Mouse (Mus musculus) liver, embryonic 13.5 days (tissue): ENCODE measurements around the gene 1110032A03Rik. TPM values are rescaled to one million over a fixed set of nuclear protein-coding genes. Genes with fewer than 3 reads are reported as not detected.

Experiments used
- ATAC-seq: fragments of 200-750 bp; cut with Nextera tagmentation; 2 replicates; pipeline ENCODE4 v1.8.0; 2017; ENCODE audit warnings: low read depth, mild to moderate bottlenecking, moderate number of reproducible peaks, moderate library complexity
- DNase-seq: peaks from one replicate; pipeline ENCODE4 v3.0.0; 2022
- H3K27ac ChIP-seq: fragments of 300-500 bp; sonication (generic); 2 replicates; pipeline ENCODE4 v1.5.1; 2015; ENCODE audit warnings: moderate library complexity, mild to moderate bottlenecking, inconsistent platforms
- H3K27me3 ChIP-seq: fragments of 300-500 bp; sonication (generic); 2 replicates; pipeline ENCODE4 v1.6.1; 2015; ENCODE audit warnings: mild to moderate bottlenecking, inconsistent platforms
- H3K36me3 ChIP-seq: fragments of 300-500 bp; sonication (generic); 2 replicates; pipeline ENCODE4 v1.6.1; 2015; ENCODE audit warnings: mild to moderate bottlenecking, inconsistent platforms
- H3K4me1 ChIP-seq: fragments of 300-500 bp; sonication (generic); replicated peaks from 2 replicates; pipeline ENCODE4 v1.6.1; 2015; ENCODE audit warnings: inconsistent platforms
- H3K4me2 ChIP-seq: fragments of 300-500 bp; sonication (generic); 2 replicates; pipeline ENCODE4 v1.6.1; 2015; ENCODE audit warnings: inconsistent platforms, mild to moderate bottlenecking, moderate library complexity
- H3K4me3 ChIP-seq: fragments of 300-500 bp; sonication (generic); replicated peaks from 2 replicates; pipeline ENCODE4 v1.5.1; 2015; ENCODE audit warnings: mild to moderate bottlenecking, inconsistent platforms
- H3K9ac ChIP-seq: fragments of 300-500 bp; sonication (generic); 2 replicates; pipeline ENCODE4 v1.6.1; 2015; ENCODE audit warnings: mild to moderate bottlenecking, inconsistent platforms
- H3K9me3 ChIP-seq: fragments of 300-500 bp; sonication (generic); replicated peaks from 2 replicates; pipeline ENCODE4 v1.6.1; 2016; ENCODE audit warnings: inconsistent platforms
- WGBS: fragments of 180-500 bp; shearing (Covaris S2); methylation state at CpG from one replicate; pipeline ENCODE4 v1.1.7; 2015; ENCODE audit not compliant: insufficient replicate concordance; 5-methylcytosine and 5-hydroxymethylcytosine counted together
- polyA plus RNA-seq: library from polyadenylated mRNA; unstranded; fragments of >200 nt; fragmentation: Nextera tagmentation; extraction: Ambion mirVana; gene quantifications from 2 replicates; pipeline ENCODE4 v1.2.1, GENCODE M21; 2015

1110032A03Rik gene
- polyA plus RNA-seq, 1 experiment from 2014 or later = 14.6 TPM

DNA sequence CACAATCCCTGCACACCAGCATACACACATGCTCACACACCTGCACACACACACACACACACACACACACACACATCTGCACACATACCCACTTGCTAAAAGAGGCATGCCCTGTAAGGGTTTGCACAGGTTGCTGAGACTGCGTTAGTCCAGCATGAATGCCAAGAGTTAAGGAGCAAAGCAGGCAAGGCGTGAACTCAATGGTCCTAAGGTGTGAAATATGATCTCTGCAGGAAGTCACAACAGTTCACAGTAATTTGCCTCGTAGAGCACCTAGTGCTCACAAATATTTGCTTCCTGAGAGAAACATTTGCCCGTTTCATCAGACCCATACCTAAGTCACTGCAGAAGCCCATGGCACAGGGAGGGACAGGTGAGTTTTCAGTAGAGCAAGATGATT lies 61.1 kb downstream of the 1110032A03Rik start:
- H3K36me3 ChIP-seq = no peaks in the 10 kb centered on the region
- no peak overlapping the region for H3K9ac ChIP-seq
- H3K4me1 ChIP-seq = no peaks in the 10 kb centered on the region
- H3K4me3 ChIP-seq = no peak overlapping the region
- no peak overlapping the region for H3K27ac ChIP-seq
- H3K4me2 ChIP-seq = no peak overlapping the region
- no peak for DNase-seq
- no peaks in the 10 kb centered on the region for H3K9me3 ChIP-seq
- H3K27me3 ChIP-seq = peaks cover 3% of the 10 kb centered on the region; the same call in 1 of the 2 replicates
- no peak for ATAC-seq
- 50% methylated on average over 4 of the region's 4 CpGs for WGBS

Other genes starting within 250 kb of the 1110032A03Rik start
- 41.6 and 43.4 TPM in 2 replicates for gene Pts, start 246.8 kb downstream of the 1110032A03Rik start, polyA plus RNA-seq
- gene Il18, start 220.7 kb downstream of the 1110032A03Rik start, polyA plus RNA-seq = 5.7 and 5.9 TPM in 2 replicates
- gene Bco2, start 220.3 kb downstream of the 1110032A03Rik start, polyA plus RNA-seq = 0.24 and 0.37 TPM in 2 replicates
- not detected in 2 replicates for gene Tex12, start 214.2 kb downstream of the 1110032A03Rik start, polyA plus RNA-seq
- gene Sdhd, start 171.7 kb downstream of the 1110032A03Rik start, polyA plus RNA-seq = 350 and 370 TPM in 2 replicates
- gene Timm8b, start 171.6 kb downstream of the 1110032A03Rik start, polyA plus RNA-seq = 208 and 218 TPM in 2 replicates
- 1.8 and 2.1 TPM in 2 replicates for gene Pih1d2, start 158.2 kb downstream of the 1110032A03Rik start, polyA plus RNA-seq
- gene Nkapd1, start 158.1 kb downstream of the 1110032A03Rik start, polyA plus RNA-seq = 10.4 and 11.6 TPM in 2 replicates
- gene Dlat, start 115.7 kb downstream of the 1110032A03Rik start, polyA plus RNA-seq = 33.7 and 45.2 TPM in 2 replicates
- gene Dixdc1, start 36.0 kb downstream of the 1110032A03Rik start, polyA plus RNA-seq = 0.70 and 0.93 TPM in 2 replicates
- 2.5 and 3.3 TPM in 2 replicates for gene 2310030G06Rik, start 29.0 kb downstream of the 1110032A03Rik start, polyA plus RNA-seq
- gene Cryab, start 24.2 kb downstream of the 1110032A03Rik start, polyA plus RNA-seq = 8.7 and 11.0 TPM in 2 replicates
- gene Hspb2, start 23.2 kb downstream of the 1110032A03Rik start, polyA plus RNA-seq = 1.4 TPM in 2 replicates
- gene Fdxacb1, start 7.3 kb downstream of the 1110032A03Rik start, polyA plus RNA-seq = 11.8 and 13.2 TPM in 2 replicates
- gene Alg9, start 501 bp downstream of the 1110032A03Rik start, polyA plus RNA-seq = 15.9 and 17.5 TPM in 2 replicates
- gene Ppp2r1b, start 69.8 kb upstream of the 1110032A03Rik start, polyA plus RNA-seq = 97.1 and 117 TPM in 2 replicates
- 7.0 and 10.0 TPM in 2 replicates for gene Sik2, start 233.6 kb upstream of the 1110032A03Rik start, polyA plus RNA-seq